Mouse (Mus musculus): ENCODE results near the gene Cfap45.

- TF ChIP-seq CTCF (IDR thresholded peaks at IDR 0.05; ENCODE audit: insufficient read depth, low read depth, low read length): no peak
- no peak for TF ChIP-seq POLR2A (IDR thresholded peaks at IDR 0.05; ENCODE audit: insufficient read depth, low read depth, low read length)
Observed at GRCm38 (mm10) chr1:172502145-172503110, 18.2 kb upstream of the Cfap45 start.

Data from olfactory bulb, adult 2 months (tissue).